Mouse (Mus musculus) retina, postnatal 7 days (tissue): ENCODE measurements at regions not wholly inside any gene's neighbourhood (a gene's known extent, or its start where the extent isn't known, plus 50 kb on each side); places are given as distances from the start of the nearest gene placed in this dataset.

ENCODE experiments used
- DNase-seq: peaks from one replicate; pipeline ENCODE4 v3.0.0-alpha.2; 2012; ENCODE audit warnings: low read depth, low spot score

GRCm38 (mm10) chr12:110214833-110215232 lies 64.0 kb upstream of the Dio3 start:
- no peak for DNase-seq

GRCm38 (mm10) chr12:110215311-110215710 lies 63.6 kb upstream of the Dio3 start:
- no peak for DNase-seq

GRCm38 (mm10) chr12:110219750-110220149 lies 59.1 kb upstream of the Dio3 start:
- DNase-seq = no peak

- DNase-seq = no peak
Measured at GRCm38 (mm10) chr12:110220516-110220915, 58.4 kb upstream of the Dio3 start.

GRCm38 (mm10) chr12:110221184-110221583 lies 57.7 kb upstream of the Dio3 start:
- no peak for DNase-seq

- DNase-seq = no peak
Measured at GRCm38 (mm10) chr12:110221679-110222078, 57.2 kb upstream of the Dio3 start.

- DNase-seq = no peak
Measured at GRCm38 (mm10) chr12:110224250-110224649, 54.6 kb upstream of the Dio3 start.

GRCm38 (mm10) chr12:110228011-110228411 lies 50.9 kb upstream of the Dio3 start:
- DNase-seq = no peak
